Mouse (Mus musculus): ENCODE measurements at regions not wholly inside any gene's neighbourhood (a gene's known extent, or its start where the extent isn't known, plus 50 kb on each side); places are given as distances from the start of the nearest gene placed in this dataset.
A peak's percentile ranks its signal among the peaks of the same experiment; 100 is the strongest.

DNA sequence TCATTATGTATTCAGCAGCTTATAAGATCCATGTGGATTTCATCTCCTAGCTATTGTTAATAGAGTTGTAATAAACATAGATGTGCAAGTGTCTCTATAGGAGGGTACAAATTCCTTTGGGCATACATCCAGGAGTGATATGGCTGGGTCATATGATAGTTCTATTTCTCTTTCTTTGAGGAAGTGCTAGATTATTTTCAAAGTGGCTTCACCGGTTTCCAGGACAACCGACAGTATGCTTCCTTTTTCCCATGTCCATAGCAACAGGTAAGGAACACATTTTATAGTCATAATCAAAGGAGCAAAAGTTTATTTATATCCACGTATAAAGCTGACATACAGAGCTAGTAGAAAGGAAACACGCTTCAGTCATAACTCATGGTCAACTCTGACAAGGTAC lies 710.2 kb upstream of the Tenm4 start:
- Histone ChIP-seq H3K27me3 (ENCODE audit: control insufficient read depth, insufficient read depth, low read length) (no peaks in the 10 kb centered on the region), H3K27ac (ENCODE audit: control insufficient read depth, insufficient read depth, low read depth, low read length) (no peak overlapping the region), H3K36me3 (ENCODE audit: control insufficient read depth, insufficient read depth, low read length) (no peaks in the 10 kb centered on the region), H3K4me1 (ENCODE audit: control insufficient read depth, insufficient read depth, low read length) (peaks cover 7% of the 10 kb centered on the region), H3K4me3 (ENCODE audit: control insufficient read depth, low read depth, low read length) (no peak overlapping the region)
- TF ChIP-seq POLR2A (IDR thresholded peaks at IDR 0.05; ENCODE audit: control insufficient read depth, low read depth, low read length) (no peak), CTCF (IDR thresholded peaks at IDR 0.05; ENCODE audit: control insufficient read depth, insufficient read depth, insufficient replicate concordance, low read depth, low read length) (no peak)

DNA sequence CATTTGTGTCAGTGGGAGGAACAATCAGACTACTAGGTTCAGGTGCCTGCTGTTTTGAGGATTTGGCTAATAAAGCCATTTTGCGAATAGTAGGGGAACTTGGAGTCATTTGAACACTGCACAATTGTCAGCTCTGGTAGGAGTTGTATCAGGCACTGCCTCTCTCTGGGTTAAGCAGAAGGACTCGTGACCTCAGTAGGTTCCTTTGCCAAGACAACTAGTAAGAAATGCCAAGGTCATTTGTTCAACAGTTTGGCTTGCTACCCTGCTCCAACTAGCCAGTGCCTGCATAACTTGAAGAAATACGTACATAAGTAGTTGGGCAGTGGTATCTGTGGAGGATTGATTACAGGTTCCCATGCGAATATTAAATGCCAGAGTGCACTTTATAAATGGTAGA lies 705.5 kb upstream of the Tenm4 start:
- Histone ChIP-seq H3K4me1 (ENCODE audit: control insufficient read depth, insufficient read depth, low read length) (peaks cover 7% of the 10 kb centered on the region), H3K27ac (ENCODE audit: control insufficient read depth, insufficient read depth, low read depth, low read length) (no peak overlapping the region), H3K4me3 (ENCODE audit: control insufficient read depth, low read depth, low read length) (no peak overlapping the region), H3K27me3 (ENCODE audit: control insufficient read depth, insufficient read depth, low read length) (no peaks in the 10 kb centered on the region), H3K36me3 (ENCODE audit: control insufficient read depth, insufficient read depth, low read length) (no peaks in the 10 kb centered on the region)
- TF ChIP-seq POLR2A (IDR thresholded peaks at IDR 0.05; ENCODE audit: control insufficient read depth, low read depth, low read length) (no peak), CTCF (IDR thresholded peaks at IDR 0.05; ENCODE audit: control insufficient read depth, insufficient read depth, insufficient replicate concordance, low read depth, low read length) (no peak)

DNA sequence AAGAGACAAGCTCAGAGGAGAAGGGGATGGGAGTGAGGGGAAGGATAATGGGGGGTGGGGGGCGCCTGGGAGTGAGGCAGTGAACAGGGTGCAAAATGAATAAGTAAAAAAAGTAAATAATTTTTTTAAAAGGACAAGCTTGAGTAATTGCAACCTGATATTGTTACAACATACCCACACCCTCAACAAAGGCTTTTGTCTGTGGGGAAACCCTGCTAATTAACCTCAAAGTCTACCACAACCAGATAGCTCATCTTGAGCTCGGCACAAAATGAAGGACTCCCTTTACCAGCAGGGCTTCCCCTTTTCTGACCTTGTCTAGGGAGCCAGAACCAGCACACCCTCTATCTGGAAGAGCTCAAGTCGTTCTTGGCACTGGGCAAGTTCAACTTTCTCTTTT lies 704.0 kb upstream of the Tenm4 start:
- TF ChIP-seq POLR2A (IDR thresholded peaks at IDR 0.05; ENCODE audit: control insufficient read depth, low read depth, low read length): no peak
- no peak for TF ChIP-seq CTCF (IDR thresholded peaks at IDR 0.05; ENCODE audit: control insufficient read depth, insufficient read depth, insufficient replicate concordance, low read depth, low read length)
- no peak overlapping the region for H3K4me3 ChIP-seq (ENCODE audit: control insufficient read depth, low read depth, low read length)
- H3K4me1 ChIP-seq (ENCODE audit: control insufficient read depth, insufficient read depth, low read length): peaks cover 7% of the 10 kb centered on the region
- no peaks in the 10 kb centered on the region for H3K27me3 ChIP-seq (ENCODE audit: control insufficient read depth, insufficient read depth, low read length)
- H3K27ac ChIP-seq (ENCODE audit: control insufficient read depth, insufficient read depth, low read depth, low read length): no peak overlapping the region
- H3K36me3 ChIP-seq (ENCODE audit: control insufficient read depth, insufficient read depth, low read length): no peaks in the 10 kb centered on the region

DNA sequence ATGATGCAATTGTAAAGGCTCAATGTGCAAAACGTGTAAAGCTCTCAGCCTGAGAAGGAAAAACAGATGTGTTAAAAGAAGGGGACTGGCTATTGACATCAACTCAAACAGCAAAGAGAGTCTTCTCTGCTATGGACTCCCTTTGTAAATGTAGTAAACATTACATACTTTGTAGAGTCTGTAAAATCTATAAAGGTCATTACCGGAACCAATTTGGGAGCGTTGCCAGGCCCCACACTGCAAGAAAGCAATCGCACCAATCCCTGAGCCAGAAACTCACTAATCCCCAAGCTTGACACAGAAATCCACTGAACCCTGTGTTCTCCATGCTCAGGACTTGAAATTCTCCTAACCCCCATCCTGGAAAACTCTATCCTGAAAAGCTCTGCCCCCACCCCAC lies 697.2 kb upstream of the Tenm4 start:
- TF ChIP-seq CTCF (IDR thresholded peaks at IDR 0.05; ENCODE audit: control insufficient read depth, insufficient read depth, insufficient replicate concordance, low read depth, low read length) (no peak), POLR2A (IDR thresholded peaks at IDR 0.05; ENCODE audit: control insufficient read depth, low read depth, low read length) (no peak)
- Histone ChIP-seq H3K27me3 (ENCODE audit: control insufficient read depth, insufficient read depth, low read length) (no peaks in the 10 kb centered on the region), H3K4me3 (ENCODE audit: control insufficient read depth, low read depth, low read length) (no peak overlapping the region), H3K36me3 (ENCODE audit: control insufficient read depth, insufficient read depth, low read length) (no peaks in the 10 kb centered on the region), H3K27ac (ENCODE audit: control insufficient read depth, insufficient read depth, low read depth, low read length) (no peak overlapping the region), H3K4me1 (ENCODE audit: control insufficient read depth, insufficient read depth, low read length) (no peaks in the 10 kb centered on the region)

DNA sequence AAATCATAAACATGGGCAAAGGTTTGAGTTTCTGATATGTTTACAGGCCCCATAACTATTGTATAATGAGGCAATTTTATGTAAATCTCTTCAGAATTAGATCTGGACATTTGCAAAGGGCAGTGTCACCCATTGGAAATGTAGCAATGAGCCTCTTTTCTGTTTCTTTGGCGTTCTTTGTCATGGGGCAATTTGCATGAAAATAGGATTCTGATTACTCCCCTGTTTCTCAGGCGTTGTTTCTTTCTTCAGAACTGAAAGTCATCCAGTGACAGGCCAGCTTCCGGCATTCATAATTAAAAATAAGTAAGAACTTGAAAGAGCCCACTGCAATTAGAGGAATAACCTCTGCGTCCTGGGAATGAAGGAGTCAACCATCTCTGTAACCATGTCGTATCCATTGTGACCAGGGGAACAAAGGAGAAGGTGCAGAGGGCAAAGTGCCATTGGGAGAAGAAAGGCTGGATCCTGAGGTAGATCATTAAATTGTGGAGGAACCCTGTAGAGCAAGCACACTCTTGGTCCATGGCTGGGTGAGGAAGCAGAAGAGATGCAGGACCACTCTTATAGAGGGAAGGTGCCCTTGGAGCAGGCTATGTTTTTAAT lies 690.8 kb upstream of the Tenm4 start:
- TF ChIP-seq CTCF (IDR thresholded peaks at IDR 0.05; ENCODE audit: control insufficient read depth, insufficient read depth, insufficient replicate concordance, low read depth, low read length): no peak
- TF ChIP-seq POLR2A (IDR thresholded peaks at IDR 0.05; ENCODE audit: control insufficient read depth, low read depth, low read length): no peak

DNA sequence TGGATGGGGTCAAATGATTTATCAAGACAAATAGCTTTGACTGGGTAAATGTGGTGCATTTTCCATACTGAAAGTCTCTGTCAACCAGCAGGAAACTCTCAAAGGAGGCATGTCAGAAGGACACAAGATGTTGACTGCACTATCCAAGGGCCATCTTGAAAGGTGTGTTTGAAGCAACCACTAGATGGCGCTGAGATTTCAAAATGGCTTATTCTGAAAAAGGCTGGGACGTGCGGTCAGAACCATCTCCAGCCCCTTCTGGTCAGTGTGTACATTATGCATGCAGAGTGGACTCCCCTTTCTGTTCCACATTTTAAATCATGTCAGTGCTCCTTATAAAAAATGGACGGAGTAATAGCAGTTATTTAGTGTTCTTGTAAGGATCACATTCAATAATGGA lies 681.4 kb upstream of the Tenm4 start:
- Histone ChIP-seq H3K27me3 (ENCODE audit: control insufficient read depth, insufficient read depth, low read length) (no peaks in the 10 kb centered on the region), H3K4me1 (ENCODE audit: control insufficient read depth, insufficient read depth, low read length) (no peaks in the 10 kb centered on the region), H3K27ac (ENCODE audit: control insufficient read depth, insufficient read depth, low read depth, low read length) (no peak overlapping the region), H3K36me3 (ENCODE audit: control insufficient read depth, insufficient read depth, low read length) (no peaks in the 10 kb centered on the region), H3K4me3 (ENCODE audit: control insufficient read depth, low read depth, low read length) (no peak overlapping the region)
- TF ChIP-seq CTCF (IDR thresholded peaks at IDR 0.05; ENCODE audit: control insufficient read depth, insufficient read depth, insufficient replicate concordance, low read depth, low read length) (0 out of 2 replicates have a peak, but pooled peaks have one; percentile 21), POLR2A (IDR thresholded peaks at IDR 0.05; ENCODE audit: control insufficient read depth, low read depth, low read length) (no peak)

More for the DNA sequence above, 690.8 kb upstream of the Tenm4 start:
- Histone ChIP-seq H3K4me1 (ENCODE audit: control insufficient read depth, insufficient read depth, low read length) (no peaks in the 10 kb centered on the region), H3K27me3 (ENCODE audit: control insufficient read depth, insufficient read depth, low read length) (no peaks in the 10 kb centered on the region), H3K36me3 (ENCODE audit: control insufficient read depth, insufficient read depth, low read length) (no peaks in the 10 kb centered on the region), H3K4me3 (ENCODE audit: control insufficient read depth, low read depth, low read length) (no peak overlapping the region), H3K27ac (ENCODE audit: control insufficient read depth, insufficient read depth, low read depth, low read length) (no peak overlapping the region)

DNA sequence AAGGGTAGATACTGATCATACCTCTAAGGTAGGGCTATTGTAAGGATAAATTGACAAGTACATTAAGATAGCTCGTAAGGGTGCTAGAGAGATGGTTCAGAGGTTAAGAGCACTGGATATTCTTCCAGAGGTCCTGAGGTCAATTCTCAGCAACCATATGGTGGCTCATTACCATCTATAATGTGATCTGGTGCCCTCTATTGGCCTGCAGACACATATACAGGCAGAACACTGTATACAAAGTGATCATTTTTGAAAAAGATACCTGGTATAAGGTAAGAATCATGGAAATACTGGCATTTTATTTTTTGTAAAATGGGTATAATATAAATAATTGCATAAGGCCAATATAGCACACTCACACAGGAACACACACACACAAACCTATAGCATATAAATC lies 676.3 kb upstream of the Tenm4 start:
- no peaks in the 10 kb centered on the region for H3K36me3 ChIP-seq (ENCODE audit: control insufficient read depth, insufficient read depth, low read length)
- no peak overlapping the region for H3K4me3 ChIP-seq (ENCODE audit: control insufficient read depth, low read depth, low read length)
- H3K4me1 ChIP-seq (ENCODE audit: control insufficient read depth, insufficient read depth, low read length): no peaks in the 10 kb centered on the region
- H3K27ac ChIP-seq (ENCODE audit: control insufficient read depth, insufficient read depth, low read depth, low read length): no peak overlapping the region
- H3K27me3 ChIP-seq (ENCODE audit: control insufficient read depth, insufficient read depth, low read length): no peaks in the 10 kb centered on the region
- TF ChIP-seq POLR2A (IDR thresholded peaks at IDR 0.05; ENCODE audit: control insufficient read depth, low read depth, low read length) (no peak), CTCF (IDR thresholded peaks at IDR 0.05; ENCODE audit: control insufficient read depth, insufficient read depth, insufficient replicate concordance, low read depth, low read length) (no peak)

DNA sequence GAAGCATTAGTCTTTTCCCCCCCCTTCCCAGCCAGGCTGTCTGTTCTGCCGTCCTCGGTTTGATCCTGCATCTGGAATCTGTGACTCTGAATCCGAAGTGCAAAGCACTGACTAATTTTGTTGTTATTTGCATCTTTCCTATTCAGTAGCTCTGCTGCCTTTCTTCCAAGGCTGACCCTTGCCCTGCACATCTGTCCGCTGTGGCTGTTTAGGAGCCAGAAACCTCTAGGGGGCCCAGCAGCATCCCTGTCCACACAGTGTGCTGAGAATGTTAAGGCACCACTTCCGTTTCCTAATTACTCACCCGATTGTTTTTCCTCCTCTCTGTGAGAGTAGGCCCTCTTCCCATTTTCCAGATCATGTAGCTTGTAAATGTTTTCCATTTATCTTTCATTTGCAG lies 668.1 kb upstream of the Tenm4 start:
- no peak for TF ChIP-seq CTCF (IDR thresholded peaks at IDR 0.05; ENCODE audit: control insufficient read depth, insufficient read depth, insufficient replicate concordance, low read depth, low read length)
- Histone ChIP-seq H3K4me1 (ENCODE audit: control insufficient read depth, insufficient read depth, low read length) (no peaks in the 10 kb centered on the region), H3K4me3 (ENCODE audit: control insufficient read depth, low read depth, low read length) (no peak overlapping the region), H3K36me3 (ENCODE audit: control insufficient read depth, insufficient read depth, low read length) (no peaks in the 10 kb centered on the region), H3K27me3 (ENCODE audit: control insufficient read depth, insufficient read depth, low read length) (no peaks in the 10 kb centered on the region), H3K27ac (ENCODE audit: control insufficient read depth, insufficient read depth, low read depth, low read length) (no peak overlapping the region)

All from testis, adult 2 months (tissue).